Mouse (Mus musculus): ENCODE measurements around the gene Ankrd13d.

DNA sequence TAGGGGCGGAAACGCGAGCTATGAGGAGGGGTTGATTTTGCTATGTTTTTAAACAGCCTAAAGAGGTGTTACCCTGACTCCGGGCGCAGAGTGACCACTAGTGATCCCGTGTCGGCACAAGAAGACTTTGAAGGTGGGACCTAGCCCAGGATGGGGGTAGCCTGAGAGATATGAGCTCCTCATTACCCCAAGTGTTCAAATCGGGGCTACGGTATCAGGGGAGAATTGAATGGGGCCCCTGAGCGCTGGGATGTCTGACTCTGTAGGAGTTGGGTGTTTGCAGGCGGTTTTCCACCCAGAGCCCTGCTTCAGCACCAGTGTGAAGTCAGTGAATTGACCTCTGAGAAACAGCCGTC is 25.1 kb downstream of the Ankrd13d start:
- no peak for TF ChIP-seq CTCF (IDR thresholded peaks at IDR 0.05; ENCODE audit: low read depth)
- TF ChIP-seq EP300 (optimal IDR thresholded peaks at IDR 0.05), result no peak
